Mouse (Mus musculus): ENCODE results near the gene Slc26a5.

DNA sequence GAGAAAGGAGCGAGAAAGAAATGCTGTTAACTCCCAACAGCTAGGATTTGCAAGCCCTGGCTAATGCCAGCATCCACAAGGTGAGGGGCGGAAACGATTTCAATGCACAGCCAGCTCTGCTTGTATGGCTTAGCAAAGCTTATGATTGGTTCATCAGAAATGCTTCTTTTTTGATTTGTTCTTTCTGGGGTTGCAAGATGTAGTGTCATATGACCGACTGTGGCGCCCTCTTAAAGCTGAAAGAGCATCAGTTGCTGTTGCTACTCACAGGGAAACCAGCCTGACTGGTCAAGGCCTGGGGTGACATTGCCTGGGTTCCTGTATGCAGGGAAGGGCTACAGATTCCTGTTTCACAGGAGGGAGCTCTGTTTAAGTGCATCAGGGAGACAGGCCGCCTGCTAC, 908 bp upstream of the Slc26a5 start:
- TF ChIP-seq EP300 (IDR thresholded peaks at IDR 0.05; ENCODE audit: low read depth), result no peak
- TF ChIP-seq CTCF (IDR thresholded peaks at IDR 0.05; ENCODE audit: low read depth), result no peak
